28 mouse cellular contexts compared by ENCODE assay signal in genomic region chr7:122740663-122741062, GRCm38 (mm10).
DNase-seq lines count a peak whose midpoint lies in the region; ATAC-seq and TF ChIP-seq lines count a peak whose summit lies in the region.
"Had no signal": no experiment of that assay in that cellular context is flagged by ENCODE, and none has a peak within 500 bp of the region (broad histone marks: within the 10 kb centered on the region; RNA-seq: fewer than 3 reads in every experiment).

No protein-coding gene starts in this region.

- peak; percentile 79 for ATAC-seq in forebrain, embryonic 16.5 days
- ATAC-seq: forebrain, embryonic 13.5 days; hindbrain, embryonic 16.5 days; intestine, embryonic 15.5 days; Patski had no signal

- no peak overlapping the region for H3K4me2 ChIP-seq in forebrain, embryonic 16.5 days (ENCODE audit: low read length)
- H3K4me2 ChIP-seq: forebrain, embryonic 13.5 days; heart, embryonic 12.5 days; heart, embryonic 15.5 days; hindbrain, embryonic 13.5 days; intestine, embryonic 15.5 days had no signal

- H3K27me3 ChIP-seq in forebrain, embryonic 16.5 days (replicated peaks; ENCODE audit: control insufficient read depth, insufficient read depth, low read length) = no peaks in the 10 kb centered on the region
- no peaks in the 10 kb centered on the region for H3K27me3 ChIP-seq in forebrain, embryonic 10.5 days (ENCODE audit: poor library complexity, severe bottlenecking)
- H3K27me3 ChIP-seq: forebrain, embryonic 13.5 days; heart, embryonic 12.5 days; heart, embryonic 15.5 days; hindbrain, embryonic 13.5 days; intestine, embryonic 15.5 days; Patski had no signal

- 77% methylated on average over 2 of the region's 2 CpGs for WGBS in forebrain, embryonic 16.5 days
- 90% methylated on average over 2 of the region's 2 CpGs for WGBS in forebrain, embryonic 10.5 days

- DNase-seq in forebrain, embryonic 10.5 days (ENCODE audit: extremely low spot score, low spot score) = no peak
- no peak for DNase-seq in left cerebral cortex, adult 2 months (ENCODE audit: extremely low spot score in 1 of 2, low spot score in 2 of 2)
- DNase-seq in left cerebral cortex, postnatal 10 days (ENCODE audit: extremely low spot score in 1 of 2, low spot score in 2 of 2) = no peak
- peak; percentile 64 for DNase-seq in brain, adult 2 months (ENCODE audit: low read depth, low spot score)
- no peak for DNase-seq in cerebellum, postnatal 36 days
- DNase-seq: adrenal gland, postnatal 10 days; adrenal gland, postnatal 36 days; B cell, adult 2 months; cerebellum, adult 11 months; cerebellum, adult 2 months; cerebellum, adult 9-11 months; cerebellum, postnatal 25 days; embryo, embryonic 11 days; gastrocnemius, postnatal 25 days; heart, adult 18-20 months; heart, postnatal 10 days; heart, postnatal 36 days; kidney, adult 11 months had no signal

- H3K9me3 ChIP-seq in forebrain, embryonic 16.5 days (ENCODE audit: control insufficient read depth, low read length) = no peaks in the 10 kb centered on the region
- H3K9me3 ChIP-seq in forebrain, embryonic 10.5 days = no peaks in the 10 kb centered on the region
- H3K9me3 ChIP-seq: forebrain, embryonic 13.5 days; heart, embryonic 12.5 days; heart, embryonic 15.5 days; hindbrain, embryonic 10.5 days; hindbrain, embryonic 13.5 days; intestine, embryonic 15.5 days had no signal

- H3K4me3 ChIP-seq in forebrain, embryonic 16.5 days (replicated peaks; ENCODE audit: low read length) = no peak overlapping the region
- no peak overlapping the region for H3K4me3 ChIP-seq in forebrain, embryonic 10.5 days
- H3K4me3 ChIP-seq in left cerebral cortex, adult 2 months = no peak overlapping the region
- H3K4me3 ChIP-seq: forebrain, embryonic 13.5 days; heart, embryonic 12.5 days; heart, embryonic 15.5 days; hindbrain, embryonic 10.5 days; hindbrain, embryonic 13.5 days; intestine, embryonic 15.5 days had no signal

- H3K27ac ChIP-seq in forebrain, embryonic 16.5 days (ENCODE audit: low read length) = no peak overlapping the region
- H3K27ac ChIP-seq in forebrain, embryonic 10.5 days = no peak overlapping the region
- H3K27ac ChIP-seq in left cerebral cortex, adult 2 months = peak overlapping the region; percentile 44; the same call in 1 of the 2 replicates
- H3K27ac ChIP-seq: forebrain, embryonic 13.5 days; heart, embryonic 15.5 days; hindbrain, embryonic 10.5 days; hindbrain, embryonic 13.5 days; intestine, embryonic 15.5 days had no signal

- intact Hi-C loops in left cerebral cortex, adult 2 months (cut with DNase I) = no loop called here
- intact Hi-C loops in left cerebral cortex, postnatal 10 days (cut with DNase I) = no loop called here

- H3K9ac ChIP-seq in forebrain, embryonic 16.5 days (replicated peaks; ENCODE audit: low read depth, low read length) = no peak overlapping the region
- H3K9ac ChIP-seq: forebrain, embryonic 13.5 days; heart, embryonic 12.5 days; heart, embryonic 15.5 days; hindbrain, embryonic 13.5 days; intestine, embryonic 15.5 days had no signal

- H3K4me1 ChIP-seq in forebrain, embryonic 16.5 days (replicated peaks; ENCODE audit: control insufficient read depth, insufficient read depth, low read length) = peaks cover 7% of the 10 kb centered on the region
- H3K4me1 ChIP-seq in forebrain, embryonic 10.5 days = peaks cover 6% of the 10 kb centered on the region; the same call in 1 of the 2 replicates
- H3K4me1 ChIP-seq: heart, embryonic 12.5 days; heart, embryonic 15.5 days; hindbrain, embryonic 10.5 days; hindbrain, embryonic 13.5 days; intestine, embryonic 15.5 days had no signal

- H3K36me3 ChIP-seq in forebrain, embryonic 16.5 days (ENCODE audit: control insufficient read depth, insufficient read depth) = no peaks in the 10 kb centered on the region
- no peaks in the 10 kb centered on the region for H3K36me3 ChIP-seq in forebrain, embryonic 10.5 days (replicated peaks)
- H3K36me3 ChIP-seq: G1E; heart, embryonic 12.5 days; heart, embryonic 15.5 days; hindbrain, embryonic 10.5 days; hindbrain, embryonic 13.5 days; intestine, embryonic 15.5 days had no signal

- TF ChIP-seq CTCF in left cerebral cortex, adult 2 months (IDR thresholded peaks at IDR 0.05) = no peak
